Mouse (Mus musculus): ENCODE measurements around the gene Rasgrf2.
A peak's percentile ranks its signal among the peaks of the same experiment; 100 is the strongest.

The Rasgrf2 gene

GRCm38 (mm10) chr13:91881837-91882480 is 249.5 kb downstream of the Rasgrf2 start:
- DNase-seq (ENCODE audit: low spot score): peak; percentile 12

DNA sequence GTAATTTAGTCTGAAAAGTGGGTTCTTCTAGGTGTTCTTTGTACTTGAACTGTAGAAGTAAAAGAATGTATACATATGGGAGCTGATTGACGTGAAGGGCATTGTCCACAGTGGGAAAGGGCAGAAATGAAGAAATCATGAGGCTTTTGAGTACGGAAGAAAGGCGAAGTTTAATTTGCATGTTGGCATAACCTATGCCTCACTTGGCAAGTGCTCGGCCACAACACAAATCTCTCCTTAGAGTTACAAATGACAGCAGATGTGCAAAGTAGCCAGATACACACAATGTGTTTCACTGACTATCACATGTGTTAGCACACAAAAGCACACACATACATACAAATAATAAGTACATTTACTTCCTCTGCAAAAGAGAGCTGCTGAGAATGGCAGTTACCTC is 251.2 kb downstream of the Rasgrf2 start:
- no peak for DNase-seq (ENCODE audit: low spot score)

GRCm38 (mm10) chr13:91877996-91878395 is 253.5 kb downstream of the Rasgrf2 start:
- DNase-seq (ENCODE audit: low spot score): no peak

- DNase-seq (ENCODE audit: low spot score): no peak
Observed at GRCm38 (mm10) chr13:91877350-91877749, 254.1 kb downstream of the Rasgrf2 start.

- no peak for DNase-seq (ENCODE audit: low spot score)
Observed at GRCm38 (mm10) chr13:91876741-91877349, 254.6 kb downstream of the Rasgrf2 start, which contains the start of gene Ckmt2. Gene Ckmt2 (minus strand): TSS chr13:91876885.

GRCm38 (mm10) chr13:91875581-91875980 is 255.9 kb downstream of the Rasgrf2 start:
- no peak for DNase-seq (ENCODE audit: low spot score)

- no peak for DNase-seq (ENCODE audit: low spot score)
Observed at GRCm38 (mm10) chr13:91874565-91874964, 256.9 kb downstream of the Rasgrf2 start.

DNA sequence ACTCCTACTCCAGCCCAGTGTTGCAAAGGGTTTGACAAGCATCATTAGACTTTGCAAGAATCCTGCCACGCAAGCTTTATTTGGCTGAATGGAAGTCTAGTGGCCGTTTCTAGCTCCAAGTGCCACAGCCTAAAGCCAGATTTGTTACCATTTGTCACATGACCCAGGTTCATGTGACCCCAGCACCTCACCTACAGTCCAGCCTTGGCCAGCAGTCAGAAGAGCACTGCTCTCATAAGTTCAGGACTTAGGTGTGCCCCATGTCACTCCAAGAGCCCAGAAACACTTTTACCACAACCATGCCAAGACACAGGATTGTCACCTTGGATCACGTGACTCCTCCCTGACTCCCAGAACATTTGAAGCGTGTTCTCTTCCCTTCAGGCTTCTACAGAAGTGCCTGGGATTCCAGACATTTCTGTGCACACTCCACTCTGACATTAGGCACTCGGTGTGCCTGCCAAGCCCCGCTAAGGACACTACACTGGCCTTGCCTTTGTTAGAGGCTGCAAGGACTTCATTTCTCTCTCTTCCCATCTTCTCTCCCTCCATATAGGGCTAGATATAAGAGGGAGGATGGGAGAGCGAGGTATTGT is 257.6 kb downstream of the Rasgrf2 start:
- DNase-seq (ENCODE audit: low spot score): no peak

DNA sequence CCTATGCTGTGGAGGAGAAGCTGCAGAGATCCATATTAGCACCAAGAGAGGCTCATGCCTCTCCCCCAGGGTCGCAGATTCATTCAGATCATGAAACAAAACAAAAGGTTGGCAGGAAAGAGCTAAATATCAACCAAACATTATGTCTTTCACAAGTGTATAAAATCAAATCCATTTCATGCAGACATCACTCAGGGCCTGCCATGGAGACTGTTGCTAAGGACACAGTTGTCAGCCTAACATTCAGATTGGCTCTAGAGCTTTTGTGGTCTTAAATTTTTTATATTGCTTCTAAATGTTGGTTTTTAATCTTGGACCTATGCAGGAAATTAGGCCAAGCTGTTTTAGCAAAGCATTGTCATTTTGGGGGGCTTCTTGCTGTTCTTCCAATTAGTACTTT is 262.9 kb downstream of the Rasgrf2 start:
- DNase-seq (ENCODE audit: low spot score): no peak

DNA sequence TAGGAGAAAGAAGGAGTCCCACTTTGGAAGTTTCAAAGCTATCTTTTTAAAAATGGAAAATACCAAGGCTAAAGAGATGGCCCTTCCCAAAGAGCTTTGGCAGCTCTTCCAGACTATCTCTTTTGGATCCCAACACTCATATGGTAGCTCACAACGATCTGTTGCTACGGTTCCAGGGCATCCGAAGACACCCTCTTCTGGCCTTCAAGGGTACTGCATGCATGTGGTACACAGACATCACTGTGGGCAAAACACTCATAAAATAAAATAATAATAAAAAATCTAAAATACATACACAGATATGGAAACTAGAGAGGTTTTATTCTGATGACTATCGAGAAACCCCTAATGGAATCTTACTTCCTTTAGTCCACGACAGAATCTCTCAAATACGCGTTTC is 272.6 kb downstream of the Rasgrf2 start:
- no peak for DNase-seq (ENCODE audit: low spot score)

DNA sequence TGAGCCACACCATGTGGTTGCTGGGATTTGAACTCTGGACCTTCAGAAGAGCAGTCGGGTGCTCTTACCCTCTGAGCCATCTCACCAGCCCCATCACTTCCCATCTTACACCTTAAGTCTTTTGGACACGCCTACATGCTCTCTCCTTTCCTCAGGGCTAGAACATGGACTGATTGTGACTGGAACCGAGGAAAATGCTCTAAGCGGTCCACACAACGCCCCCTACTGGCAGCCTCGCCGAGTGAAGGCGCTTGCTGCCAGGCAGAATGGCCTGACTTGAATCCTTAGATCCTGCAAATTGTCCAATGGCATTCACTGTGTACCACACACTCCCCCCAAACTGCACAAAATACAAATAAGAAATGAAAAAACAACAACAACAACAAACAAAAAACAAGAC is 274.0 kb downstream of the Rasgrf2 start:
- DNase-seq (ENCODE audit: low spot score): no peak

DNA sequence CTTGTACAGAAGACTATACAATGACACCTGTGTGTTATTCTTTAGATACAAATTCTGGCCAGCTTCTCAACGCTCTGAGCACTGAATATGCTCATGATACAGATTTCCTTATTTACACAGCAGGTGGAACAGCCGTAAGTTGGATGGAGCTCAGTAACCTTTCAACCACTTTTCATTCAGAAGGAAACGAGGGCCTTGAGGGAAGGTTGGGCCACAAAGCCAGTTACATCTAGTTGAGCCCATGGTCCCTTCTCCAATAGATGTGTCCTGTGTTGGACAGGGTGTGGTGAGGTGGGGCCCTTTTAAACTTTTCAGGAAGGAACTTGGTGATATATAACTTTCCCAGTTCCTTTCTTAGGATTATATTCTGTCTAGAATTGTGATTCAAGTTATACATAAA is 277.0 kb downstream of the Rasgrf2 start:
- no peak for DNase-seq (ENCODE audit: low spot score)

Measured in urinary bladder, postnatal 25 days (tissue).